Mouse (Mus musculus) C2C12 (cell line): ENCODE data around the gene Idh1.

Experiments used
- CTCF ChIP-seq: IDR thresholded peaks from one replicate; pipeline ENCODE4 v1.5.1; 2011; ENCODE audit not compliant: control insufficient read depth, insufficient read depth, insufficient read length
- FOSL1 ChIP-seq: IDR thresholded peaks from one replicate; pipeline ENCODE4 v1.8.0; 2011; ENCODE audit warnings: mild to moderate bottlenecking, low read length; ENCODE audit not compliant: poor library complexity, insufficient read depth, severe bottlenecking
- MAX ChIP-seq: IDR thresholded peaks from one replicate; pipeline ENCODE4 v1.6.1; 2011; ENCODE audit warnings: mild to moderate bottlenecking, control low read depth
- MYOD1 ChIP-seq: IDR thresholded peaks from one replicate; pipeline ENCODE4 v1.6.1; 2011; ENCODE audit warnings: low read depth; ENCODE audit not compliant: control insufficient read depth, insufficient read length
- MYOG ChIP-seq: IDR thresholded peaks from one replicate; pipeline ENCODE4 v1.6.1; 2011; ENCODE audit not compliant: control insufficient read depth, insufficient read length; ENCODE audit errors: extremely low read depth
- USF1 ChIP-seq: IDR thresholded peaks from one replicate; pipeline ENCODE4 v1.6.1; 2011; ENCODE audit warnings: low read depth, mild to moderate bottlenecking, control low read depth, moderate library complexity

- no peak for TF ChIP-seq FOSL1
- no peak for TF ChIP-seq CTCF
- no peak for TF ChIP-seq USF1
- TF ChIP-seq MYOD1: no peak
- TF ChIP-seq MYOG: no peak
- no peak for TF ChIP-seq MAX
Observed at GRCm38 (mm10) chr1:65154814-65155213, 31.5 kb downstream of the Idh1 start.
